ENCODE assay signal across 14 mouse cellular contexts in the genomic region with DNA sequence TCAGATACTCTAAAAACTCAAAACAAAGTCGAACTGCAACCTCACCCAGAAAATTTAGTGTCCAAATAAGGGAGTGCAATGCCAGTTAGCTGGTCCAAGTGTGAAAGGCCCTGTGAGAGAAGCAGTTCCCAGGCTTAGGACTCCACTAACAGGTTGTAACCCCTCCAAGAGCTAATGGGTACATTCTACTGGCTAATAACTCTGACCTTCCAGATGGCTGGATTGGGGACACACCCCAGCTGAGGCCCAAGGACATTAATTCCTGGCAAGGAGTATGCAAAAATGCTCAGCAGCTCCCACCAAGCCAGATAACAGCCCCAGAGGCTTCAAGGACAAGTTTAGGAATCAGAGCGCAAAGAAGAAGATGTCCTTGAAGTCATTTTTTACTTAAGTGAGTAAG.
A peak's percentile ranks its signal among the peaks of the same experiment; 100 is the strongest.
DNase-seq lines count a peak whose midpoint lies in the region; ATAC-seq lines count a peak whose summit lies in the region.
"Had no signal": no experiment of that assay in that cellular context is flagged by ENCODE, and none has a peak within 500 bp of the region (broad histone marks: within the 10 kb centered on the region; RNA-seq: fewer than 3 reads in every experiment).

No protein-coding gene starts in this region.

- 0 out of 2 replicates have a peak overlapping the region, but pooled peaks have one; percentile 10 for H3K9ac ChIP-seq in liver, embryonic 12.5 days
- H3K9ac ChIP-seq in liver, embryonic 11.5 days (ENCODE audit: low read depth, low read length): no peak overlapping the region
- H3K9ac ChIP-seq: neural tube, embryonic 13.5 days had no signal

- DNase-seq in heart, adult 18-20 months: peak; percentile 63 to 75
- no peak for DNase-seq in heart, adult 8-10 months (ENCODE audit: low spot score)
- no peak for DNase-seq in liver, embryonic 11.5 days (ENCODE audit: low spot score)
- peak; percentile 40 for DNase-seq in ZHBTc4 (ENCODE audit: low read depth, low spot score)
- DNase-seq in heart, postnatal 25 days (ENCODE audit: low spot score): peak; percentile 44
- no peak for DNase-seq in cerebellum, postnatal 25 days
- no peak for DNase-seq in right cerebral cortex, postnatal 10 days (ENCODE audit: low spot score in 2 of 2)
- DNase-seq: cerebellum, adult 8-10 months; kidney, postnatal 14 days; lung, adult 2 months; right cerebral cortex, adult 18-20 months had no signal

- no peaks in the 10 kb centered on the region for H3K27me3 ChIP-seq in liver, embryonic 12.5 days (replicated peaks)
- H3K27me3 ChIP-seq in liver, embryonic 11.5 days (replicated peaks; ENCODE audit: control insufficient read depth, insufficient read depth, low read length): no peaks in the 10 kb centered on the region
- H3K27me3 ChIP-seq: neural tube, embryonic 13.5 days had no signal

- no peak for ATAC-seq in liver, embryonic 12.5 days
- no peak for ATAC-seq in liver, embryonic 11.5 days (replicated peaks; ENCODE audit: low FRiP score)
- ATAC-seq: forebrain, embryonic 16.5 days had no signal

- H3K27ac ChIP-seq in liver, embryonic 12.5 days: 0 out of 2 replicates have a peak overlapping the region, but pooled peaks have one; percentile 65
- H3K27ac ChIP-seq in liver, embryonic 11.5 days (ENCODE audit: low read depth, low read length): no peak overlapping the region
- H3K27ac ChIP-seq: neural tube, embryonic 13.5 days had no signal

- 77% methylated on average over 2 of the region's 2 CpGs for WGBS in liver, embryonic 12.5 days (ENCODE audit: insufficient replicate concordance)
- 87% methylated on average over 2 of the region's 2 CpGs for WGBS in liver, embryonic 11.5 days

- no peaks in the 10 kb centered on the region for H3K9me3 ChIP-seq in liver, embryonic 12.5 days (replicated peaks)
- H3K9me3 ChIP-seq in liver, embryonic 11.5 days (ENCODE audit: control insufficient read depth, low read length): no peaks in the 10 kb centered on the region
- H3K9me3 ChIP-seq: neural tube, embryonic 13.5 days had no signal

- intact Hi-C loops in heart, postnatal 25 days (cut with DNase I): no loop called here

- H3K4me3 ChIP-seq in liver, embryonic 12.5 days: no peak overlapping the region
- no peak overlapping the region for H3K4me3 ChIP-seq in liver, embryonic 11.5 days (ENCODE audit: low read depth, low read length)
- H3K4me3 ChIP-seq: neural tube, embryonic 13.5 days had no signal

- peaks cover 93% of the 10 kb centered on the region for H3K4me1 ChIP-seq in liver, embryonic 12.5 days
- H3K4me1 ChIP-seq in liver, embryonic 11.5 days (replicated peaks; ENCODE audit: control insufficient read depth, insufficient read depth, low read length): peaks cover 57% of the 10 kb centered on the region

- H3K4me2 ChIP-seq in liver, embryonic 12.5 days: no peak overlapping the region
- no peak overlapping the region for H3K4me2 ChIP-seq in liver, embryonic 11.5 days
- H3K4me2 ChIP-seq: neural tube, embryonic 13.5 days had no signal

- no peaks in the 10 kb centered on the region for H3K36me3 ChIP-seq in liver, embryonic 12.5 days
- H3K36me3 ChIP-seq in liver, embryonic 11.5 days (ENCODE audit: control insufficient read depth, insufficient read depth, low read length): no peaks in the 10 kb centered on the region
- H3K36me3 ChIP-seq: neural tube, embryonic 13.5 days had no signal

Comparison
In these comparisons a context has a peak if more than half of its experiments do, and no peak if none do; other contexts are left out.
1. DNase-seq: peak in heart, adult 18-20 months (2 of 2), ZHBTc4 (single experiment) and heart, postnatal 25 days (single experiment); none in heart, adult 8-10 months (single experiment), liver, embryonic 11.5 days (single experiment), cerebellum, postnatal 25 days (0 of 2) and right cerebral cortex, postnatal 10 days (0 of 2).